Mouse (Mus musculus) liver, embryonic 12.5 days (tissue): ENCODE results near the gene Zfp488. TPM values are rescaled to one million over a fixed set of nuclear protein-coding genes. Genes with fewer than 3 reads are reported as not detected.
A peak's percentile ranks its signal among the peaks of the same experiment; 100 is the strongest.

ENCODE experiments used
- ATAC-seq: fragments of 200-750 bp; cut with Nextera tagmentation; 2 replicates; pipeline ENCODE4 v1.8.0; 2017; ENCODE audit warnings: moderate number of reproducible peaks, mild to moderate bottlenecking, moderate library complexity
- H3K27ac ChIP-seq: fragments of 300-500 bp; sonication (generic); 2 replicates; pipeline ENCODE4 v1.5.1; 2016; ENCODE audit warnings: mild to moderate bottlenecking
- H3K27me3 ChIP-seq: fragments of 300-500 bp; sonication (generic); replicated peaks from 2 replicates; pipeline ENCODE4 v1.6.1; 2016; ENCODE audit warnings: mild to moderate bottlenecking, moderate library complexity
- H3K36me3 ChIP-seq: fragments of 300-500 bp; sonication (generic); 2 replicates; pipeline ENCODE4 v1.6.1; 2016; ENCODE audit warnings: mild to moderate bottlenecking, moderate library complexity
- H3K4me1 ChIP-seq: fragments of 300-500 bp; sonication (generic); 2 replicates; pipeline ENCODE4 v1.6.1; 2016
- H3K4me2 ChIP-seq: fragments of 300-500 bp; sonication (generic); 2 replicates; pipeline ENCODE4 v1.6.1; 2016; ENCODE audit warnings: mild to moderate bottlenecking, moderate library complexity
- H3K4me3 ChIP-seq: fragments of 300-500 bp; sonication (generic); 2 replicates; pipeline ENCODE4 v1.5.1; 2016; ENCODE audit warnings: mild to moderate bottlenecking, moderate library complexity
- H3K9ac ChIP-seq: fragments of 300-500 bp; sonication (generic); 2 replicates; pipeline ENCODE4 v1.6.1; 2016; ENCODE audit warnings: mild to moderate bottlenecking, moderate library complexity
- H3K9me3 ChIP-seq: fragments of 300-500 bp; sonication (generic); replicated peaks from 2 replicates; pipeline ENCODE4 v1.6.1; 2016; ENCODE audit warnings: mild to moderate bottlenecking, moderate library complexity
- WGBS: fragments of 180-500 bp; shearing (Covaris S2); methylation state at CpG from one replicate; pipeline ENCODE4 v1.1.7; 2016; ENCODE audit not compliant: insufficient replicate concordance; 5-methylcytosine and 5-hydroxymethylcytosine counted together
- polyA plus RNA-seq: library from polyadenylated mRNA; unstranded; fragments of >200 nt; fragmentation: Nextera tagmentation; extraction: Ambion mirVana; gene quantifications from 2 replicates; pipeline ENCODE4 v1.2.1, GENCODE M21; 2016

Zfp488 gene
- 0.05 TPM in 1 of 2 replicates, not detected in the other for polyA plus RNA-seq

- WGBS: 4% methylated on average over 25 of the region's 25 CpGs
- Histone ChIP-seq H3K27me3 (peaks cover 21% of the 10 kb centered on the region), H3K36me3 (no peaks in the 10 kb centered on the region), H3K4me3 (peak within 1 kb of the TSS; percentile 22; the same call in 1 of the 2 replicates), H3K9me3 (no peaks in the 10 kb centered on the region), H3K27ac (no peak within 1 kb of the TSS), H3K4me2 (peak within 1 kb of the TSS; percentile 47), H3K9ac (no peak within 1 kb of the TSS), H3K4me1 (no peaks in the 10 kb centered on the region)
- no peak for ATAC-seq
Measured at GRCm38 (mm10) chr14:33978604-33979059, at the start of gene Zfp488. Zfp488 (minus strand) TSS chr14:33978764.

- Histone ChIP-seq H3K9ac (no peak overlapping the region), H3K4me3 (no peak overlapping the region), H3K4me2 (no peak overlapping the region), H3K27me3 (no peaks in the 10 kb centered on the region), H3K9me3 (no peaks in the 10 kb centered on the region), H3K4me1 (no peaks in the 10 kb centered on the region), H3K36me3 (no peaks in the 10 kb centered on the region), H3K27ac (no peak overlapping the region)
- ATAC-seq: no peak
- 56% methylated on average over 2 of the region's 2 CpGs for WGBS
Measured at GRCm38 (mm10) chr14:34026710-34027109, 48.1 kb upstream of the Zfp488 start.

DNA sequence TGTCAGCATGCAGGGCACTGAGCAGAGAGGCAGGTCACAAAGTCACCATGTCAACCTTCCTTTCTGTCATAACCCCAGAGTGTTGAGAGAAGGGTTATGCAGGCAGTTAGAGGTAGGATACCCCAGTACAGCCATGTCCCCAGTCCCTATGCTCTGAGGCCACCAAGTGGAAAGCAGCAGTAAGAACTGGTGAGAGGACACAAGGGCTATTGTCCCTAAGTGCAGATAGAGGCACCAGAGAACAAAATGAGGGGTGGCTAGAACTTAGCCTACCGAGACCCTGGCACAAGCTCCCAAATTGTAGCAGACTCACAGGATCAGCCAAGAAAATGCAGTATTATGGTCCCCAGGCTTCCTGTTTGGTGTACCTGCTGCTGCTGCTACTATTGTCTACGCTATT lies 38.4 kb upstream of the Zfp488 start:
- no peak for ATAC-seq
- 67% methylated on average over 2 of the region's 2 CpGs for WGBS
- H3K27ac ChIP-seq: no peak overlapping the region
- H3K4me3 ChIP-seq: no peak overlapping the region
- H3K27me3 ChIP-seq: no peaks in the 10 kb centered on the region
- no peaks in the 10 kb centered on the region for H3K9me3 ChIP-seq
- no peak overlapping the region for H3K4me2 ChIP-seq
- no peaks in the 10 kb centered on the region for H3K36me3 ChIP-seq
- no peaks in the 10 kb centered on the region for H3K4me1 ChIP-seq
- H3K9ac ChIP-seq: no peak overlapping the region

GRCm38 (mm10) chr14:34016381-34016780 lies 37.8 kb upstream of the Zfp488 start, which contains the start of gene Gm5460:
Gm5460 (plus strand) TSS chr14:34016758.
- WGBS: 72% methylated on average over 4 of the region's 4 CpGs
- Histone ChIP-seq H3K36me3 (no peaks in the 10 kb centered on the region), H3K9ac (no peak within 1 kb of the TSS)

GRCm38 (mm10) chr14:34015063-34015462 lies 36.5 kb upstream of the Zfp488 start, which contains the start of gene Gm30083:
Gm30083 (minus strand) TSS chr14:34015182.
- no peak for ATAC-seq
- H3K36me3 ChIP-seq: no peaks in the 10 kb centered on the region
- H3K4me1 ChIP-seq: no peaks in the 10 kb centered on the region
- no peak within 1 kb of the TSS for H3K27ac ChIP-seq
- H3K4me2 ChIP-seq: no peak within 1 kb of the TSS
- H3K9ac ChIP-seq: no peak within 1 kb of the TSS
- no peaks in the 10 kb centered on the region for H3K9me3 ChIP-seq
- WGBS: 56% methylated on average over 3 of the region's 3 CpGs
- H3K4me3 ChIP-seq: no peak within 1 kb of the TSS
- H3K27me3 ChIP-seq: no peaks in the 10 kb centered on the region

More at GRCm38 (mm10) chr14:34016381-34016780, 37.8 kb upstream of the Zfp488 start, which contains the start of gene Gm5460:
- no peaks in the 10 kb centered on the region for H3K9me3 ChIP-seq
- H3K27me3 ChIP-seq: no peaks in the 10 kb centered on the region
- no peak within 1 kb of the TSS for H3K4me3 ChIP-seq
- H3K4me2 ChIP-seq: no peak within 1 kb of the TSS
- ATAC-seq: no peak
- no peaks in the 10 kb centered on the region for H3K4me1 ChIP-seq
- no peak within 1 kb of the TSS for H3K27ac ChIP-seq

DNA sequence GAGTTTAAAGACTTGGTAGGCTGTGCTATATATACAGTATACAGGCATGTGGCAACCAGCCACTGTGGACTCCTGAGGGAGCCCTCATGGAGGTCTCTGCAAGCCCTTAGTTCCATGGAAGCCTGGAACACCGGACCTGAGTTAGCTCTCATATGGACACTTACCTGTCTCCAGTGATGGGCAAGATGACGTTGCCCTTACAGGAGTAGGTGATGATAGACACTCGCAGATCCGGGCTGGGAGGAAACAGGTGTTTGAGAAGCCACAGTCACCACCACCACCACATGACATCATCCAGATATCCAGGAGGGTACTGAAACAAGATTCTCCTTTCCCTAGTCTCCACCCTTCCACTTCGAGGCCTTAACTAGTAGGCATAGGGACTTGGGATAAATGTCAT lies 23.8 kb upstream of the Zfp488 start:
- no peak for ATAC-seq
- Histone ChIP-seq H3K9me3 (no peaks in the 10 kb centered on the region), H3K4me2 (no peak overlapping the region), H3K9ac (no peak overlapping the region), H3K27ac (no peak overlapping the region), H3K4me3 (no peak overlapping the region), H3K36me3 (no peaks in the 10 kb centered on the region), H3K27me3 (no peaks in the 10 kb centered on the region), H3K4me1 (no peaks in the 10 kb centered on the region)
- WGBS: 63% methylated on average over 5 of the region's 5 CpGs

DNA sequence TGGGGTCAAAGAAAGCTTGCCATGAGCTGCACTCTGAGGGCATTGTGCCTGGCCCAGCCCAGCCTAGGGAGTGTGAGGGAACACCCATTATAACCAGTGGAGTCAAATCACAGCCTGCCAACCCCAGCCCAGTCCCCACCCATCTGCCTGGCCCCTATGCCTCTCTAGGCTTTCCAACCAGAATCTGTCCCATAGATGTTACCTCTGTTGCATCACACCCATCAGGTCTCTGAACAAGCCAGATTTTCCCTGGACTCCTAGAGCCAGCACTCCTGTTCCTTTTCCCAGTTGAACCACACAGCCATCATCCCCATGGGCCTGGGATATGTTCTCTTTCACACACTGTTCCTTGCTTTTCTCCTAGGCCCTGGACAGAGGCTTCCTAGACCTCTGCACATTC lies 22.9 kb upstream of the Zfp488 start:
- Histone ChIP-seq H3K9ac (no peak overlapping the region), H3K27ac (no peak overlapping the region), H3K4me1 (no peaks in the 10 kb centered on the region), H3K4me3 (no peak overlapping the region), H3K36me3 (no peaks in the 10 kb centered on the region), H3K9me3 (no peaks in the 10 kb centered on the region), H3K4me2 (no peak overlapping the region), H3K27me3 (no peaks in the 10 kb centered on the region)
- ATAC-seq: no peak

- no peaks in the 10 kb centered on the region for H3K36me3 ChIP-seq
- H3K27me3 ChIP-seq: no peaks in the 10 kb centered on the region
- ATAC-seq: no peak
- H3K9ac ChIP-seq: no peak overlapping the region
- H3K4me2 ChIP-seq: no peak overlapping the region
- no peak overlapping the region for H3K27ac ChIP-seq
- no peak overlapping the region for H3K4me3 ChIP-seq
- H3K9me3 ChIP-seq: no peaks in the 10 kb centered on the region
- H3K4me1 ChIP-seq: no peaks in the 10 kb centered on the region
Measured at GRCm38 (mm10) chr14:34000076-34000475, 21.5 kb upstream of the Zfp488 start.

- Histone ChIP-seq H3K27ac (no peak overlapping the region), H3K27me3 (no peaks in the 10 kb centered on the region), H3K4me1 (no peaks in the 10 kb centered on the region), H3K4me2 (no peak overlapping the region), H3K9me3 (no peaks in the 10 kb centered on the region), H3K4me3 (no peak overlapping the region), H3K9ac (no peak overlapping the region), H3K36me3 (no peaks in the 10 kb centered on the region)
- no peak for ATAC-seq
- WGBS: 57% methylated on average over 6 of the region's 6 CpGs
Measured at GRCm38 (mm10) chr14:33997427-33997826, 18.9 kb upstream of the Zfp488 start.

- 74% methylated on average over 6 of the region's 6 CpGs for WGBS
- no peak overlapping the region for H3K4me2 ChIP-seq
- no peaks in the 10 kb centered on the region for H3K9me3 ChIP-seq
- H3K27me3 ChIP-seq: no peaks in the 10 kb centered on the region
- no peak for ATAC-seq
- no peaks in the 10 kb centered on the region for H3K4me1 ChIP-seq
- H3K4me3 ChIP-seq: no peak overlapping the region
- no peaks in the 10 kb centered on the region for H3K36me3 ChIP-seq
- H3K27ac ChIP-seq: no peak overlapping the region
- H3K9ac ChIP-seq: no peak overlapping the region
Measured at GRCm38 (mm10) chr14:33993521-33994289, 15.1 kb upstream of the Zfp488 start.

- 70% methylated on average over 9 of the region's 9 CpGs for WGBS
- Histone ChIP-seq H3K4me3 (no peak overlapping the region), H3K4me1 (no peaks in the 10 kb centered on the region), H3K4me2 (no peak overlapping the region), H3K9ac (no peak overlapping the region), H3K9me3 (no peaks in the 10 kb centered on the region), H3K27me3 (no peaks in the 10 kb centered on the region), H3K27ac (no peak overlapping the region), H3K36me3 (no peaks in the 10 kb centered on the region)
- no peak for ATAC-seq
Measured at GRCm38 (mm10) chr14:33993051-33993450, 14.5 kb upstream of the Zfp488 start.

DNA sequence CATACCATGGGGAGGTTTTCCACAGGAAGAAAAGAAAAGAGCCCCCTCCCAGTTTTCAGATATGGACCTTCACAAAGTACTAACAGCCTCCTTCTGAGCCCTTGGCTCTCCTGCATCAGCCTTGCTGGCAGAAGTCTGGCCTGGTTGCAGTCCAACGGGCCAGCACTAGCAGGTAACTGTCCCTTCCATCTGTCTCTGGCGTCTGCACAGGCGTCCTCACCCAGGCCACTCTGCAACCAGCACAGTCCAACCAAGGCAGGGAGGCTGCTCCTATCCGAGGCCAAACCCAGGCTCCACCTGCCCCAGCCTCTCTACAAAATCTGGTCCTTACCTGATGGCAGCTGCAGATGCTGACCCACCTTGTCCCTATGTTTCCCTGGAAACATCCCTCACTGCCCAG lies 13.4 kb upstream of the Zfp488 start:
- 49% methylated on average over 4 of the region's 4 CpGs for WGBS
- ATAC-seq: no peak

GRCm38 (mm10) chr14:33989201-33989600 lies 10.6 kb upstream of the Zfp488 start:
- Histone ChIP-seq H3K4me1 (no peaks in the 10 kb centered on the region), H3K27me3 (no peaks in the 10 kb centered on the region), H3K4me3 (no peak overlapping the region), H3K27ac (no peak overlapping the region), H3K9me3 (no peaks in the 10 kb centered on the region), H3K9ac (no peak overlapping the region), H3K4me2 (no peak overlapping the region), H3K36me3 (no peaks in the 10 kb centered on the region)
- no peak for ATAC-seq
- WGBS: 47% methylated on average over 3 of the region's 3 CpGs

More for the DNA sequence above, 13.4 kb upstream of the Zfp488 start:
- Histone ChIP-seq H3K4me3 (no peak overlapping the region), H3K4me1 (no peaks in the 10 kb centered on the region), H3K4me2 (no peak overlapping the region), H3K27me3 (no peaks in the 10 kb centered on the region), H3K27ac (no peak overlapping the region), H3K9ac (no peak overlapping the region), H3K9me3 (no peaks in the 10 kb centered on the region), H3K36me3 (no peaks in the 10 kb centered on the region)
